Mouse (Mus musculus): Measurements from ENCODE around the gene Hdac7. TPM values are rescaled to one million over a fixed set of nuclear protein-coding genes. Genes with fewer than 3 reads are reported as not detected.

The Hdac7 gene
- polyA plus RNA-seq, 1 experiment: 14.4 TPM

DNA sequence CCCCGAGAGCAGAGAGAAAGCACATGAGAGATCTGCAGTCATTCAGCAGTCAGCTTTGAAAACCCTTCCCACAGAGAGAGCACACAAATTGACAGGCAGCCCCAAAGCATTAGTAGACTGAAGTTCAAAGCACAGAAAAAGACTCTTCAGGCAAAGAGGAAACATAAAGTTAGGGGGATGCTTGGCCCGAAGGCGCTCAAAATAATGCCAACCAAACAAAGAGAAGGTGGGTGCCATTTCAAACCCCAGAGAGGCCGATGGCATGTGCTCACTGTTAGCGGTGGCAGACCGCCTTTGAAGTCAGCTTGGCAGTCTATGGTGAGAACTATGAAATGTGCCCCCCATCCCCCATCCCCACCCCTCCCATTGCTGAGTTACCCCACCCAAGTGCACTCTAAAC, 2.2 kb downstream of the Hdac7 start:
- Histone ChIP-seq H3K9ac (ENCODE audit: low read depth, poor library complexity, severe bottlenecking) (no peak overlapping the region), H3K4me3 (ENCODE audit: low read depth, low read length) (no peak overlapping the region), H3K36me3 (ENCODE audit: control insufficient read depth, insufficient read depth, low read length, poor library complexity, severe bottlenecking) (no peaks in the 10 kb centered on the region), H3K27me3 (ENCODE audit: control insufficient read depth, insufficient read depth, low read length, poor library complexity, severe bottlenecking) (no peaks in the 10 kb centered on the region), H3K4me1 (ENCODE audit: control insufficient read depth, insufficient read depth, low read length) (peaks cover 1% of the 10 kb centered on the region), H3K9me3 (replicated peaks; ENCODE audit: control insufficient read depth, insufficient read depth, low read length, poor library complexity, severe bottlenecking) (no peaks in the 10 kb centered on the region), H3K27ac (ENCODE audit: insufficient read depth, low read length) (no peak overlapping the region)
- TF ChIP-seq CTCF (IDR thresholded peaks at IDR 0.05; ENCODE audit: low read depth, low read length) (no peak), POLR2A (IDR thresholded peaks at IDR 0.05; ENCODE audit: insufficient read depth, low read length) (no peak), EP300 (IDR thresholded peaks at IDR 0.05; ENCODE audit: insufficient read depth, low read depth, low read length) (no peak)

DNA sequence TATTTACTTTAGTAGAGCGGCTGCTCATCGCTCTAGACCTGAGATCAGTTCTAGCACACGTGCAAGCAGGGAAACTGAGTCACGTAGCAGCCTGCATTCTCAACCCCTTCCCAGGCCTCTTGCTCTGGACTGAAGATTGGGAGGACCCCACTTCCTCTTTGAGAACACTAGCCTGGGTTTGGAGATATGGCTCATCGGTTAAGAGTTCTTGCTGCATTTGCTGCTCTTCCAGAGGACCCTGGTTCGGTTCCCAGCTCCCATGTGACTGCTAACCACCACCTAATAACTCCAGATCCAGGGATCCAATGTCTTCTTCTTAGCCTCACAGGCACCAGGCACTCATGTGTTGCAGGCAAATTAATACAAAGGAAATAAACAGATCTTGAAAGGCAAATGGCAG, 2.9 kb downstream of the Hdac7 start:
- no peak overlapping the region for H3K4me3 ChIP-seq (ENCODE audit: low read depth, low read length)
- H3K4me1 ChIP-seq (ENCODE audit: control insufficient read depth, insufficient read depth, low read length): peaks cover 1% of the 10 kb centered on the region
- no peak for TF ChIP-seq CTCF (IDR thresholded peaks at IDR 0.05; ENCODE audit: low read depth, low read length)
- no peak for TF ChIP-seq POLR2A (IDR thresholded peaks at IDR 0.05; ENCODE audit: insufficient read depth, low read length)
- TF ChIP-seq EP300 (IDR thresholded peaks at IDR 0.05; ENCODE audit: insufficient read depth, low read depth, low read length): no peak
- H3K27me3 ChIP-seq (ENCODE audit: control insufficient read depth, insufficient read depth, low read length, poor library complexity, severe bottlenecking): no peaks in the 10 kb centered on the region
- no peaks in the 10 kb centered on the region for H3K36me3 ChIP-seq (ENCODE audit: control insufficient read depth, insufficient read depth, low read length, poor library complexity, severe bottlenecking)
- H3K9me3 ChIP-seq (replicated peaks; ENCODE audit: control insufficient read depth, insufficient read depth, low read length, poor library complexity, severe bottlenecking): no peaks in the 10 kb centered on the region
- H3K27ac ChIP-seq (ENCODE audit: insufficient read depth, low read length): no peak overlapping the region
- no peak overlapping the region for H3K9ac ChIP-seq (ENCODE audit: low read depth, poor library complexity, severe bottlenecking)

DNA sequence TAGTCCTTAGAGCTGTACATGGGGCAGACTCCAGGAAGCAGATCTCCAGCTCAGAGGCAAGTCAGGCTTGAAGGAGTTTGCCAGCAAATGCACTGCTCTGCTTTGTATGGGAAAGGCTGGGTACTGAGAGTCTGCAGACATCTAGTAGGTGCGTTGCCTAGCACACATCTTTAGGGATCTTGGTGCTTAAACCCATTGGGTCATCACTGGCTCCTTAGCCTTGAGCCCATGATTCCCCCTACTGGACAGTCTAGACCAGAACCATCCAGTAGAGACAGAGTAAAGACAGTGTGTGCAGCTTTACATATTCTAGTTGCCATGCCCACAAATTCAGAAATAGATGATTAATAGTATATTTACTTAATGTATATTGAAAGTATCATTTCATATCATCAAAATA, 3.5 kb downstream of the Hdac7 start:
- peaks cover 1% of the 10 kb centered on the region for H3K4me1 ChIP-seq (ENCODE audit: control insufficient read depth, insufficient read depth, low read length)
- no peak for TF ChIP-seq EP300 (IDR thresholded peaks at IDR 0.05; ENCODE audit: insufficient read depth, low read depth, low read length)
- no peak for TF ChIP-seq POLR2A (IDR thresholded peaks at IDR 0.05; ENCODE audit: insufficient read depth, low read length)
- TF ChIP-seq CTCF (IDR thresholded peaks at IDR 0.05; ENCODE audit: low read depth, low read length): no peak
- H3K27me3 ChIP-seq (ENCODE audit: control insufficient read depth, insufficient read depth, low read length, poor library complexity, severe bottlenecking): no peaks in the 10 kb centered on the region
- H3K4me3 ChIP-seq (ENCODE audit: low read depth, low read length): no peak overlapping the region
- no peak overlapping the region for H3K27ac ChIP-seq (ENCODE audit: insufficient read depth, low read length)
- H3K36me3 ChIP-seq (ENCODE audit: control insufficient read depth, insufficient read depth, low read length, poor library complexity, severe bottlenecking): no peaks in the 10 kb centered on the region
- H3K9me3 ChIP-seq (replicated peaks; ENCODE audit: control insufficient read depth, insufficient read depth, low read length, poor library complexity, severe bottlenecking): no peaks in the 10 kb centered on the region
- no peak overlapping the region for H3K9ac ChIP-seq (ENCODE audit: low read depth, poor library complexity, severe bottlenecking)

DNA sequence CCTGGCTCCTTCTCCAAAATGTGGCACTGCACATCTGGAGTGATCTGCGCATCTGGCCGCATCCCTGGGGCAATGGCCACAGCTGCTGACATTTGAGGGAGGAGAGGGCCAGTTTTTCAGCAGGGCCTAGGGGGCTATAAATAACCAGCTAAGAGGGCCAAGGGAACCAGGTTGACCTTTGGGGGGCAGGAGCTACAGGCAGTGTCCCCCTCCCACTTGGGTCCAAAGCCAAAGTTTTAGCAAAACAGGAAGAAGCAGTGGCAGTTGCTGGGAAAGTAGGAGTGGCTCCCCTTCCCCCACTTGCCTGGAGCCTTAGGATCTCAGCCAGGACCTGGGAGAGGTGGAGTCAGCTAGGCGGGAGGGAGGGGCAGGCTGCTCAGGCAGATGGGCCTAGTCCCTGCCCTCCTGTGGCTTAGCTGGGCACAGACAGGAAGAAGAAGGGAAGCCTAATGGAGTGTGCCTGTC, 4.3 kb downstream of the Hdac7 start:
- H3K4me1 ChIP-seq (ENCODE audit: control insufficient read depth, insufficient read depth, low read length): peaks cover 1% of the 10 kb centered on the region
- no peak overlapping the region for H3K27ac ChIP-seq (ENCODE audit: insufficient read depth, low read length)
- no peaks in the 10 kb centered on the region for H3K36me3 ChIP-seq (ENCODE audit: control insufficient read depth, insufficient read depth, low read length, poor library complexity, severe bottlenecking)
- H3K4me3 ChIP-seq (ENCODE audit: low read depth, low read length): no peak overlapping the region
- no peaks in the 10 kb centered on the region for H3K9me3 ChIP-seq (replicated peaks; ENCODE audit: control insufficient read depth, insufficient read depth, low read length, poor library complexity, severe bottlenecking)
- no peaks in the 10 kb centered on the region for H3K27me3 ChIP-seq (ENCODE audit: control insufficient read depth, insufficient read depth, low read length, poor library complexity, severe bottlenecking)
- no peak overlapping the region for H3K9ac ChIP-seq (ENCODE audit: low read depth, poor library complexity, severe bottlenecking)
- TF ChIP-seq CTCF (IDR thresholded peaks at IDR 0.05; ENCODE audit: low read depth, low read length) (no peak), POLR2A (IDR thresholded peaks at IDR 0.05; ENCODE audit: insufficient read depth, low read length) (no peak), EP300 (IDR thresholded peaks at IDR 0.05; ENCODE audit: insufficient read depth, low read depth, low read length) (peak; percentile 43; the same call in 1 of the 2 replicates)

DNA sequence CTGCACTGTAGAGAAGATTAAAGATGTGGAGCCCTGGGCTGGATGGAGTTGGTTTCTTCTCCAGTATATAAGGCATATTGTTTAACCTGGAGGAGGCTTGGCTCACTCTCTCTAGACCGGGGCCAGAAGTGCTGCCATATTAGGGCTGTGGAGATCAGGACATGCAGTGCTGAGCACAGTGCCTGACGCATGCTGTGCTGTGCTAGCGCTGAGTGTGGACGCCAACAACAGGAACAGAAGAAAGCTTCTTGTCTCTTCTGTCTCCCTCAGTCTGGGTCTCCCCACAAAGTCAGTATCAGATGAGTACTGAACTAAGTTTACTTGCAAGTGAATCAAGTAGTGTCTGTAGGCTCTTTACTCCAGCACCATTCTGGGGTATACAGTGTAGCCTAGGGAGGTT, 4.8 kb downstream of the Hdac7 start:
- H3K9me3 ChIP-seq (replicated peaks; ENCODE audit: control insufficient read depth, insufficient read depth, low read length, poor library complexity, severe bottlenecking): no peaks in the 10 kb centered on the region
- no peak overlapping the region for H3K4me3 ChIP-seq (ENCODE audit: low read depth, low read length)
- peaks cover 1% of the 10 kb centered on the region for H3K4me1 ChIP-seq (ENCODE audit: control insufficient read depth, insufficient read depth, low read length)
- no peaks in the 10 kb centered on the region for H3K27me3 ChIP-seq (ENCODE audit: control insufficient read depth, insufficient read depth, low read length, poor library complexity, severe bottlenecking)
- TF ChIP-seq POLR2A (IDR thresholded peaks at IDR 0.05; ENCODE audit: insufficient read depth, low read length) (no peak), CTCF (IDR thresholded peaks at IDR 0.05; ENCODE audit: low read depth, low read length) (no peak), EP300 (IDR thresholded peaks at IDR 0.05; ENCODE audit: insufficient read depth, low read depth, low read length) (no peak)
- H3K9ac ChIP-seq (ENCODE audit: low read depth, poor library complexity, severe bottlenecking): no peak overlapping the region
- H3K27ac ChIP-seq (ENCODE audit: insufficient read depth, low read length): no peak overlapping the region
- no peaks in the 10 kb centered on the region for H3K36me3 ChIP-seq (ENCODE audit: control insufficient read depth, insufficient read depth, low read length, poor library complexity, severe bottlenecking)

DNA sequence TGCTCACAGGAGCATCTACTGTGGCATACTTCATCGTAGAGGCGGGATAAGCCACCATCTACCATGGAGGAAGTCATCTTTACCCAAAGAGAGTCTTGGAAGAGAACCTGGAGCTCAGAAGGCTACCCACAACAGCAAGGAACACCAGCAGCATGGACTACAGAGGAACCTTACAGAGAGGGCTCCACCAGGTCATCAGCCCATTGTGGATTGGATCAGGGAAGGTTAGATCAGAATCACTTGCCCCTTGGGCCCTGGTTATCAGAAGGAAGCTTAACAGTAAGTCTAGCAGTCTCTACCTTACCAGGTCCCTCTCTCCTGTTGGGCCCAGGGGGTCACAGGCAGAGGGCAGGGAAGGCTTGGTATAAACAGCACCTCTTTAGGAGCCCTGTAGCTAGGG, 5.3 kb downstream of the Hdac7 start:
- peaks cover 1% of the 10 kb centered on the region for H3K4me1 ChIP-seq (ENCODE audit: control insufficient read depth, insufficient read depth, low read length)
- H3K27ac ChIP-seq (ENCODE audit: insufficient read depth, low read length): no peak overlapping the region

More for the DNA sequence above, 5.3 kb downstream of the Hdac7 start:
- H3K4me3 ChIP-seq (ENCODE audit: low read depth, low read length): no peak overlapping the region
- no peak overlapping the region for H3K9ac ChIP-seq (ENCODE audit: low read depth, poor library complexity, severe bottlenecking)
- H3K9me3 ChIP-seq (replicated peaks; ENCODE audit: control insufficient read depth, insufficient read depth, low read length, poor library complexity, severe bottlenecking): no peaks in the 10 kb centered on the region
- H3K36me3 ChIP-seq (ENCODE audit: control insufficient read depth, insufficient read depth, low read length, poor library complexity, severe bottlenecking): no peaks in the 10 kb centered on the region
- no peaks in the 10 kb centered on the region for H3K27me3 ChIP-seq (ENCODE audit: control insufficient read depth, insufficient read depth, low read length, poor library complexity, severe bottlenecking)
- TF ChIP-seq CTCF (IDR thresholded peaks at IDR 0.05; ENCODE audit: low read depth, low read length): no peak
- TF ChIP-seq POLR2A (IDR thresholded peaks at IDR 0.05; ENCODE audit: insufficient read depth, low read length): no peak
- TF ChIP-seq EP300 (IDR thresholded peaks at IDR 0.05; ENCODE audit: insufficient read depth, low read depth, low read length): no peak
